Comparison of ENCODE assay signal across 24 mouse cellular contexts in genomic region chr2:168489953-168490352, GRCm38 (mm10).
"Had no signal": no experiment of that assay in that cellular context is flagged by ENCODE, and none has a peak within 500 bp of the region (broad histone marks: within the 10 kb centered on the region; RNA-seq: fewer than 3 reads in every experiment).

No protein-coding gene starts in this region.

- ATAC-seq: hindbrain, postnatal 0 days; intestine, embryonic 16.5 days had no signal

- H3K9ac ChIP-seq: heart, embryonic 15.5 days; hindbrain, embryonic 13.5 days; hindbrain, embryonic 15.5 days; limb, embryonic 13.5 days; limb, embryonic 15.5 days had no signal

- H3K27ac ChIP-seq: gastrocnemius, adult 2 months; heart, adult 2 months; heart, embryonic 15.5 days; hindbrain, embryonic 13.5 days; hindbrain, embryonic 15.5 days; hindbrain, postnatal 0 days; kidney, postnatal 0 days; limb, embryonic 13.5 days; limb, embryonic 15.5 days had no signal

- H3K36me3 ChIP-seq: hindbrain, embryonic 13.5 days; hindbrain, embryonic 15.5 days; limb, embryonic 15.5 days had no signal

- H3K9me3 ChIP-seq: heart, embryonic 15.5 days; hindbrain, embryonic 13.5 days; hindbrain, embryonic 15.5 days; limb, embryonic 13.5 days; limb, embryonic 15.5 days had no signal

- H3K4me2 ChIP-seq: heart, embryonic 11.5 days; heart, embryonic 15.5 days; hindbrain, embryonic 13.5 days; hindbrain, embryonic 15.5 days; limb, embryonic 13.5 days; limb, embryonic 15.5 days had no signal

- H3K27me3 ChIP-seq: heart, embryonic 15.5 days; hindbrain, embryonic 13.5 days; hindbrain, embryonic 15.5 days; limb, embryonic 13.5 days; limb, embryonic 15.5 days had no signal

- H3K4me3 ChIP-seq: gastrocnemius, adult 2 months; heart, adult 2 months; heart, embryonic 15.5 days; hindbrain, embryonic 13.5 days; hindbrain, embryonic 15.5 days; limb, embryonic 13.5 days; limb, embryonic 15.5 days had no signal

- H3K4me1 ChIP-seq: hindbrain, embryonic 13.5 days; hindbrain, embryonic 15.5 days had no signal

- DNase-seq: gastrocnemius, adult 2 months; gastrocnemius, postnatal 10 days; gastrocnemius, postnatal 25 days; heart, adult 11 months; heart, adult 2 months; heart, postnatal 14 days; heart, postnatal 36 days; kidney, adult 11 months; kidney, adult 2 months; kidney, adult 9 months; kidney, postnatal 14 days; kidney, postnatal 36 days; layer of hippocampus, adult 9-11 months; layer of hippocampus, postnatal 36 days; left cerebral cortex, postnatal 4 days had no signal
